Mouse (Mus musculus) v-Abl transformed pro-B cells (cell line): ENCODE data around the gene Ddx11.

Experiments used
- in situ Hi-C, 2 experiments: fragments of 400-800 bp; cut with MboI; formaldehyde crosslinking; loops; one replicate each; pipeline ENCODE4 v1.15.1; 2025; ENCODE audit not compliant: unreplicated experiment in 2 of 2

The Ddx11 gene

GRCm38 (mm10) chr17:66123066-66123815, at the start of gene Ddx11:
Gene Ddx11, plus strand, starts transcription at chr17:66123520.
- in situ Hi-C loops, result loop anchor here in 1 of 2 experiments (25.0 kb wide), 1 partner anchor 511 kb away; the partner anchor contains the start of gene Vapa

DNA sequence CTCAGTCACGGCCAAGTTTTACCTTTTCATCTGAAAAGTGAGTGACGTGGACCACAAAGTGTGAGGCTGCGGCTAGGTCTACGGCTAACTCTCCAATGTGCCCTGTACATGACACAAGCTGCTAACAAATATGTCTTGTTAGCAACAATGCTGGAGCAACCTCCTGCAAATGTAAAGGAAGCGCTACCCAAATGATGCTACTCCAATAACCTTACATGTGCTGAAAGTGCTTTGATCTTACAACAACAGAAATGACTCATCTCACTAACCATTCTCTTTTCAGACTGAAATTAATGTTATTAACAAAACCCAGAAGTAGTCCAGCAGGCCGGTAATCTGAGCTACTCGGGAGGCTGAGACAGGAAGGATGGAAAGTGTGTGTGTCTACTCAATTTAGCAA, 49.3 kb upstream of the Ddx11 start:
- in situ Hi-C loops, result no loop called here

- in situ Hi-C loops, result no loop called here
These were observed 47.5 kb upstream of the Ddx11 start for GRCm38 (mm10) chr17:66075827-66076173.

DNA sequence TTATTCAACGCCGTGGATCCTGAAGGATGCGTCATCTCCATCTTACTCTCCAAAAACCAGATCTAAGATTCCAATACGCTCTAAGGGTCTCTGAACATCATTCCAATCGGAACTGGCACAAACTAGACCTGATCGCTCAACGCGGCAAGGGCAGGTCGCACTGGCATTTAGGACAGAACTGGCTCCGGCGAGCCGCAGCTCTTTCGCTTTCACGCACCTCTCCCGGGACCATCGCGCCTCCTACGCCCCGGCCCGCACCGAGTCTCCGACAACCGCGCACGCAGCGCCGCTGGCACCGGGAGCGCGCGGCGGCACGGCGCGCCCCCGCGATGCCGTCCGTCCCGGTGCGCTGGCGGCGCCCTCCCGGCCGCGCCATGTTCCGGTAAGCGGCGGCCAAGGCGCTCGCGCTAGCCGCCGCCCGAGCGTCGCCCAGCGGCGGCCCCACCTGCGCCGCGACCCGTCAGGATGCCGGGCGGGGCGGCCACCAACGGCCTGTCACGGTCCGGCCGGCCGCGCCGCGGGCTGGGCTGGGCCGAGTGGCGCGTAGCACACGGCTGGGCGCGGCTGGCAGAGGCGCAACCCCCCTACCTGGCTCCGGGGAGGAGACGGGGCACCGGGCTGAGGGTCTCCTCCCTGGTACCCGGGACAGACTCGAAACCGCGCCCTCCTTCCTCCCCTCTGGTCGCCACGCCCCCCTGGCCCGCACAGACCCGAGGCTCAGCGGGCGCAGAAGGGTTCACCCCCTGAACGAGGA, 47.0 kb upstream of the Ddx11 start:
- in situ Hi-C loops, result no loop called here

DNA sequence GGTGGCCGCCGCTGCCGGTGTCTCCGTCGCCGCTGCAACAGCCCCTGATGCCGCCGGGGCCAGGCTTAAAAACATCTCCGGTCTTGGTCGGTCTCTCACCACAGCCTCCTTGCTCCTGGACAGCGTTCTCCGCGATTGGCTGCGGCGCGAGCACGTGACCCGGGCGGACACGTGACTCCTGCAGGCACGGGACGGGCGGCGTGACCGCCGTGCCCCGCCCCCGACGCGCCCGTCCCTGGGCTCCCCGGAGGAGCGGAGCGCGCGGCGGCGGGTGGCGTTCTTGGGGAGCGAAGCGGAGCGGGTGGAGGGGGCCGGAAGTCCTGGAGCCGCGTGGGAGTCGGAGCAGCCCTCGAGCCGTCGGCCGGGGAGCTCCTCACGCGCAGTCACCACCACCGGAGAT, 46.4 kb upstream of the Ddx11 start, which contains the start of gene Ankrd12:
TSS of gene Ankrd12 (minus strand) at position 156 of the 400 bp plus-strand sequence.
- in situ Hi-C loops, result no loop called here

DNA sequence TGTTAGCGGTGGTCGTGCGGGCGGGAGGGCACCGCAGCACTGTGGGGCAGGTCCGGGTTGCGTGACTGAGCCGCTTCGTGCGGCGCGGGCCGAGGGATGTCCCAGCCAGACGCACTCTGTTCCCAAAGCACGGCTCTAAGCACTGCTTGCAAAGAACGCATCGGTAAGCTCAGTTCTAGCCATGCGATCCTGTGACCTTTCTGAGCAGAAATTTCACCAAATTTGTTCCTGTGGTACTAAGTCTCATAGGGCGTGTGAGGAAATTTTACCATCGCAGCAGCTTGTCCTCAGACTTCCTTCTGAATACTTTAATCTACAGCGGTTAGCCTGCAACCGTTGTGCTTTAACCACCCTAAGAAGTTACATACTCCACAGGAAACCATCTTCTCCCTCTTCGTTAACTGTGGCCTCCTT, 45.9 kb upstream of the Ddx11 start:
- in situ Hi-C loops, result no loop called here

DNA sequence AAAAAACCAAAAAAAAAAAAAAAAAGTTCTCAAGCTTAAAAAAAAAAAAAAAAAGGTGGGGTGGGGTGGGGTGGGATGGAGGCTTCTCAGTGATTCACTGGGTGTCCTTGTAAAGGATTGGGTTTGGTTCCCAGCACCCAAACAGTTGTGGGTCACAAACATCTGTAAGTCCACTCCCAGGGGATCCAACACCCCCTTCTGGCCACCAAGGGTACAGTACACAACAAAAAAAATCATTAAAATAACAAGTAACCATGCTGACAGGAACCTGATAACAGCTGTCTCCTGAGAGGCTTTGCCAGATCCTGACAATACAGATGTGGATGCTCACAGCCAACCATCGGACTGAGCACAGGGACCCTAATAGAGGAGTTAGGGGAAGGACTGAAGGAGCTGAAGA, 38.8 kb upstream of the Ddx11 start:
- in situ Hi-C loops, result no loop called here

DNA sequence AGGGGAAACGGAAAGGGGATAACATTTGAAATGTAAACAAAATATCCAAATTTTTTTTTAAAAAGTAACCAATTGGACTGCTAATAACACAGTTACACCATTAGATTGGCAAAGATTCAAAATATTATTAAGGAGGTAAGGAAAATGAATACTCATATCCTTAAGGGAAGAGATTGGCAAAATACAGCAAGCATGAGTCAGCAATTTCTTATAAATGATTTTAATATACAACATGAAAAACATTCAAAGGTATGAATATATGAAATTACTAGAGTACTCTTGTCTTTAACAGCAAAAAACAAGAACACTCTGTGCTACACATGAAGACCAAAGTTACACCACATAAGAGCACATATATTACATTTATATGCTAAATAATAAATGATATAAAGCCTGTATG, 38.3 kb upstream of the Ddx11 start:
- in situ Hi-C loops, result no loop called here

- in situ Hi-C loops, result no loop called here
These were observed 33.1 kb upstream of the Ddx11 start for GRCm38 (mm10) chr17:66090251-66090650.

DNA sequence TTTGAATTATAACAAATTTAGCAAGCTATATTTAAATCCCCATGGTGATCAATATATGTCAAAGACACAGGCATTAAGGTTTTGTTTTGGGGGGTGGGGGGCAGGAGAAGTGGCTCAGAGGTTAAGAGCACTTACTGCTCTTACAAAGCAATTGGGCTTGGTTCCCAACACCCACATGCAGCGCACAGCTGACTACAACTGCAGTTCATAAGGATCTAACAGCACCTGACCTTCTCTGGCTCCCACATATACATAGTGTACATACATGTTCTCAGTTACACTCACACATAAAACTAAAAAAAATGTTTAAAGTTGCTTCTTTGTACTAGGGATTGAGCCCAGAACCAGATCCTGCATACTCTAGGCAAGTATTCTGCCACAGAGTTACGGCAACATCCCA, 31.9 kb upstream of the Ddx11 start:
- in situ Hi-C loops, result no loop called here

DNA sequence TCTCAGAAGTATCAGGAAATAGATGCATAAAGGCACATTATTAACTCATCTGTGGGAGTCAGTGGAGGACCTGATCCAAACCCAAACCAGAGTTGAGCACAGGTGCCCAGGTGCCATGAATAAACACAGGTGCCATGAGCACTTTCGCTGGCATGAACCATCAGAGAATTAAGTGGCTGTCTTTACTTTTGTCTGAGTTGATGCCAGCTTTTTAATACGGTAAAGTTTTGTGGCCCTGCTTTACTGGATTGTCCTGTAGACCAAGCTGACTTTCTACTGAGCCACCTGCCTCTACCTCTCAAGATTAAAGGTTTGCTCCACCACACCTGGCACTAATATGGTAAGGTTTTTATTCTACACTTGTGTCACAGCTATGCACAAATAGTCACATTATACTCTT, 31.3 kb upstream of the Ddx11 start:
- in situ Hi-C loops, result no loop called here

GRCm38 (mm10) chr17:66092664-66093063, 30.7 kb upstream of the Ddx11 start:
- in situ Hi-C loops, result no loop called here

GRCm38 (mm10) chr17:66100566-66101379, 22.5 kb upstream of the Ddx11 start:
- in situ Hi-C loops, result loop anchor here (5.0 to 25.0 kb wide), 2 partner anchors 228 to 488 kb away; partner anchors contain the start of gene Vapa (in 1 of the 2)

- in situ Hi-C loops, result loop anchor here (5.0 to 25.0 kb wide), 2 partner anchors 229 to 489 kb away; partner anchors contain the start of gene Vapa (in 1 of the 2)
These were observed 21.7 kb upstream of the Ddx11 start, which contains the start of gene Ndufv2 for GRCm38 (mm10) chr17:66101380-66102330. Gene Ndufv2, minus strand, starts transcription at chr17:66101559.

- in situ Hi-C loops, result loop anchor here (5.0 to 25.0 kb wide), 2 partner anchors 232 to 492 kb away; partner anchors contain the start of gene Vapa (in 1 of the 2)
These were observed 19.2 kb upstream of the Ddx11 start for GRCm38 (mm10) chr17:66104076-66104475.

DNA sequence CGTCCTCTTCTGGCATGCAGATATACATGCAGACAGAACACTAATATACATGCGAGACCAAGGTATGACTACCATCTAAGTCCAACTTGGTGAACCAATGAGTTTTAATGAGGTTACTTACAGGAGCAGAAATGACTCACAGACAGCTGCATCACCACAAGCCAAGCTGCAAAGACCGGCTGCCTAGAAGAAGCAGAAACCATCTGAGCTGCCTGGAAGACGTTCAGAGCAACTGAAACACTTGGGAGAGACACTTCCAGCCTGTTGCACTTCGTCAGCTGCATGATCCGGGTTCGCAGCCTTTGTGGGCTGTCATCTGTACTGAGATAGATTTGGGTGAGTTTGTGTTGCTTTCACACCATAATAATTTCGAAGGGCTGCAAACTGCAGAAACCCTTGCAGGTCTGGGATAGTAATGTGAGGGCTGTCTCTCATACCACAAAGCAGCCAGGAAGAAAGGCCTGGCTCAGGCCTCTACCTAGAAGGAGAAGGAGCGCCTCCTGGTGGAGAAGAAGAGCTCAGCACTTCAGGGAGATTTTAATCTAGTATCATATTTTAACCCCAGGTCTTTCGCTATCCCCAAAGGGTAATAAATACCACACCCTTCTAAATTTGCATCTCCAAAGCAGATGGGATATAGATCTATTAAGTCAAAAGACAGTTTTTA, 16.6 kb upstream of the Ddx11 start:
- in situ Hi-C loops, result loop anchor here (5.0 to 25.0 kb wide), 4 partner anchors 64 to 494 kb away; partner anchors contain the start of genes Twsg1 (in 2 of the 2) and Vapa (in 1 of the 2)

- in situ Hi-C loops, result loop anchor here (5.0 to 25.0 kb wide), 4 partner anchors 65 to 495 kb away; partner anchors contain the start of genes Twsg1 (in 2 of the 2) and Vapa (in 1 of the 2)
These were observed 15.9 kb upstream of the Ddx11 start for GRCm38 (mm10) chr17:66107466-66107865.

DNA sequence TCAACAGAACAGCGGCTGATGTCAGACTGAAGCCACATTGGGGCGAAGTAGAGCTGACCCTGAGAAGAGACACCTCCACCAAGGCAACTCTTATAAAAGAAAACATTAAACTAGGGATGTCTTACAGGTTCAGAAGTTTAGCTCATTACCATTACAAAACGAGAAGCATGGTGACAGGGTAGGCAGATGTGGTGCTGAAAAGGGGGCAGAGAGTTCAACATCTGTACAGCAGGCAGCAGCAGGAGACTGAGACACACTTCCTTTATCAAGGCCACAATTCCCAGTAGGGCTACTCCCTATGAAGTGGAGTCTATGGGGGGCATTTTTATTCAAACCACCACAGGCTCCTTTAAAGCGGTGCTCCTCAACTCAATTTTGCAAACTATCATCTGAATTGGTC, 15.1 kb upstream of the Ddx11 start:
- in situ Hi-C loops, result loop anchor here (5.0 to 25.0 kb wide), 4 partner anchors 66 to 496 kb away; partner anchors contain the start of genes Twsg1 (in 2 of the 2) and Vapa (in 1 of the 2)
